Mouse (Mus musculus): ENCODE results near the gene Ndufs1.

GRCm38 (mm10) chr1:63131766-63132165, 44.9 kb downstream of the Ndufs1 start:
- TF ChIP-seq CTCF (IDR thresholded peaks at IDR 0.05; ENCODE audit: borderline replicate concordance, insufficient read depth, low read depth, low read length) (no peak), POLR2A (IDR thresholded peaks at IDR 0.05; ENCODE audit: borderline replicate concordance, insufficient read depth, low read length) (no peak)

All from cerebellum, adult 2 months (tissue).